In genomic region chr6:67036837-67037628, GRCm38 (mm10) we compare ENCODE assay signal across 8 mouse cellular contexts. TPM values are rescaled to one million over a fixed set of nuclear protein-coding genes. Genes with fewer than 3 reads are reported as not detected.
A peak's percentile ranks its signal among the peaks of the same experiment; 100 is the strongest.
DNase-seq lines count a peak whose midpoint lies in the region; ATAC-seq and TF ChIP-seq lines count a peak whose summit lies in the region.

Gadd45a (minus strand) TSS chr6:67037457.

- TF ChIP-seq POLR2A in bone marrow, adult 2 months (IDR thresholded peaks at IDR 0.05; ENCODE audit: borderline replicate concordance, control insufficient read depth, low read depth, low read length): peak; percentile 100
- TF ChIP-seq POLR2A in limb, embryonic 14.5 days (IDR thresholded peaks at IDR 0.05; ENCODE audit: borderline replicate concordance, extremely low read depth, insufficient read depth, insufficient read length): peak; percentile 67; the same call in 1 of the 2 replicates

- peak; percentile 97 for DNase-seq in 416B (ENCODE audit: low read depth)
- peak; percentile 99 for DNase-seq in heart, adult 8-10 months (ENCODE audit: low spot score)
- DNase-seq in kidney, adult 9 months: peak; percentile 99
- peak; percentile 96 for DNase-seq in limb, embryonic 14.5 days (ENCODE audit: low spot score)
- DNase-seq in midbrain, postnatal 0 days (ENCODE audit: low spot score): peak; percentile 97
- DNase-seq in spleen, postnatal 14 days (ENCODE audit: low spot score in 2 of 2): peak; percentile 89 to 95

- H3K27me3 ChIP-seq in embryonic facial prominence, embryonic 15.5 days: no peaks in the 10 kb centered on the region
- H3K27me3 ChIP-seq in limb, embryonic 14.5 days (ENCODE audit: control insufficient read depth, insufficient read depth, low read length): no peaks in the 10 kb centered on the region
- no peaks in the 10 kb centered on the region for H3K27me3 ChIP-seq in midbrain, postnatal 0 days (ENCODE audit: insufficient read depth, low read length)

- H3K4me3 ChIP-seq in bone marrow, adult 2 months (replicated peaks; ENCODE audit: control insufficient read depth, low read depth, low read length): peak within 1 kb of the TSS; percentile 99
- H3K4me3 ChIP-seq in embryonic facial prominence, embryonic 15.5 days (replicated peaks): peak within 1 kb of the TSS; percentile 74
- peak within 1 kb of the TSS; percentile 77 for H3K4me3 ChIP-seq in limb, embryonic 14.5 days (replicated peaks; ENCODE audit: low read length)
- peak within 1 kb of the TSS; percentile 82 for H3K4me3 ChIP-seq in midbrain, postnatal 0 days (ENCODE audit: low read depth, low read length)

- H3K4me2 ChIP-seq in embryonic facial prominence, embryonic 15.5 days (replicated peaks): peak within 1 kb of the TSS; percentile 87
- peak within 1 kb of the TSS; percentile 67 for H3K4me2 ChIP-seq in limb, embryonic 14.5 days (replicated peaks; ENCODE audit: low read depth, low read length, severe bottlenecking)
- peak within 1 kb of the TSS; percentile 72 for H3K4me2 ChIP-seq in midbrain, postnatal 0 days (ENCODE audit: low read depth, low read length, poor library complexity, severe bottlenecking)

- under 1% methylated on average over 68 of the region's 69 CpGs for WGBS in bone marrow, adult 2 months
- WGBS in embryonic facial prominence, embryonic 15.5 days: under 1% methylated on average over 69 of the region's 69 CpGs
- WGBS in limb, embryonic 14.5 days: under 1% methylated on average over 49 of the region's 69 CpGs
- WGBS in midbrain, postnatal 0 days: under 1% methylated on average over 62 of the region's 69 CpGs

- H3K36me3 ChIP-seq in embryonic facial prominence, embryonic 15.5 days: no peaks in the 10 kb centered on the region
- no peaks in the 10 kb centered on the region for H3K36me3 ChIP-seq in limb, embryonic 14.5 days (ENCODE audit: control insufficient read depth, insufficient read depth, low read length)
- no peaks in the 10 kb centered on the region for H3K36me3 ChIP-seq in midbrain, postnatal 0 days (ENCODE audit: insufficient read depth, low read length)

- H3K9ac ChIP-seq in embryonic facial prominence, embryonic 15.5 days: peak within 1 kb of the TSS; percentile 70
- H3K9ac ChIP-seq in limb, embryonic 14.5 days (ENCODE audit: low read depth, low read length, severe bottlenecking): peak within 1 kb of the TSS; percentile 80
- H3K9ac ChIP-seq in midbrain, postnatal 0 days (replicated peaks; ENCODE audit: low read length, poor library complexity, severe bottlenecking): peak within 1 kb of the TSS; percentile 82

- peak; percentile 98 for ATAC-seq in embryonic facial prominence, embryonic 15.5 days (ENCODE audit: insufficient number of reproducible peaks, low FRiP score, low TSS enrichment, low read depth)
- peak; percentile 96 for ATAC-seq in limb, embryonic 14.5 days (ENCODE audit: low FRiP score, low read depth)
- peak; percentile 95 for ATAC-seq in midbrain, postnatal 0 days (ENCODE audit: low FRiP score)

- TF ChIP-seq CTCF in bone marrow, adult 2 months (IDR thresholded peaks at IDR 0.05; ENCODE audit: control insufficient read depth, insufficient read depth, low read length): no peak
- TF ChIP-seq CTCF in midbrain, postnatal 0 days (IDR thresholded peaks at IDR 0.05): peak; percentile 28

- H3K9me3 ChIP-seq in embryonic facial prominence, embryonic 15.5 days (replicated peaks): no peaks in the 10 kb centered on the region
- no peaks in the 10 kb centered on the region for H3K9me3 ChIP-seq in limb, embryonic 14.5 days (ENCODE audit: control insufficient read depth, low read length)
- H3K9me3 ChIP-seq in midbrain, postnatal 0 days (ENCODE audit: low read length): no peaks in the 10 kb centered on the region

- H3K27ac ChIP-seq in bone marrow, adult 2 months (ENCODE audit: control insufficient read depth, insufficient read depth, low read depth, low read length, poor library complexity): peak within 1 kb of the TSS; percentile 99
- peak within 1 kb of the TSS; percentile 84 for H3K27ac ChIP-seq in embryonic facial prominence, embryonic 15.5 days (replicated peaks)
- peak within 1 kb of the TSS; percentile 89 for H3K27ac ChIP-seq in limb, embryonic 14.5 days (replicated peaks; ENCODE audit: low read depth, low read length)
- H3K27ac ChIP-seq in midbrain, postnatal 0 days (ENCODE audit: low read depth, low read length): peak within 1 kb of the TSS; percentile 89

- H3K4me1 ChIP-seq in bone marrow, adult 2 months (ENCODE audit: control insufficient read depth, insufficient read depth, low read length): no peaks in the 10 kb centered on the region; the same call in 1 of the 2 replicates
- H3K4me1 ChIP-seq in embryonic facial prominence, embryonic 15.5 days: peaks cover 4% of the 10 kb centered on the region; the same call in 1 of the 2 replicates
- peaks cover 6% of the 10 kb centered on the region for H3K4me1 ChIP-seq in limb, embryonic 14.5 days (ENCODE audit: control insufficient read depth, insufficient read depth, low read length)
- H3K4me1 ChIP-seq in midbrain, postnatal 0 days (ENCODE audit: insufficient read depth, low read length): peaks cover 5% of the 10 kb centered on the region; the same call in 1 of the 2 replicates

RNA-seq across cellular contexts. Expression of gene Gadd45a, which starts in this region (rescaled TPM):
- polyA plus RNA-seq in bone marrow, adult 2 months (2011; ENCODE audit: insufficient read depth, insufficient read length, low replicate concordance, missing spikeins): 120 and 146 TPM in 2 replicates
- 14.9 and 18.5 TPM in 2 replicates for polyA plus RNA-seq in embryonic facial prominence, embryonic 15.5 days (2015; fragmentation: Nextera tagmentation; extraction: Ambion mirVana)
- 10 to 100 TPM; 13.8 to 30.6 (median 20.8) TPM for total RNA-seq in heart, adult 8-10 months (2022)
- 18.6 and 20.3 TPM in 2 replicates for polyA plus RNA-seq in limb, embryonic 14.5 days (2012; rRNA removed)
- polyA plus RNA-seq in limb, embryonic 14.5 days (2014; fragmentation: Nextera tagmentation; extraction: Ambion mirVana): 11.4 and 11.9 TPM in 2 replicates
- total RNA-seq in midbrain, postnatal 0 days (2014; rRNA removed): 8.6 and 10.2 TPM in 2 replicates
- 9.6 and 11.2 TPM in 2 replicates for polyA plus RNA-seq in midbrain, postnatal 0 days (2015; fragmentation: Nextera tagmentation; extraction: Ambion mirVana)

Comparison
In these comparisons a context has a peak if more than half of its experiments do, and no peak if none do; other contexts are left out.
1. Peak in every context shown above with its lines: DNase-seq, ATAC-seq, H3K4me3 ChIP-seq and H3K27ac ChIP-seq.